Mouse (Mus musculus) large intestine, adult 2 months (tissue): ENCODE results near the gene Olfr1134. TPM values are rescaled to one million over a fixed set of nuclear protein-coding genes. Genes with fewer than 3 reads are reported as not detected.
"Not testable (repeated sequence)": the region's sequence is repeated elsewhere in the genome, so short reads cannot be mapped to it uniquely, and the experiment has no call there.

ENCODE experiments used
- DNase-seq: peaks from one replicate; pipeline ENCODE4 v3.0.0-alpha.2; 2012; ENCODE audit warnings: low read depth, low spot score
- WGBS: fragments of 180-500 bp; shearing (Covaris S2); methylation state at CpG from one replicate; pipeline ENCODE4 v1.1.7; 2018; 5-methylcytosine and 5-hydroxymethylcytosine counted together
- polyA plus RNA-seq: library from polyadenylated mRNA; depleted of rRNA; stranded (reverse); fragments of >200 nt; gene quantifications from 2 replicates; pipeline ENCODE4 v1.2.3, GENCODE M21; 2012; rRNA removed

Gene Olfr1134
- polyA plus RNA-seq = not detected in 2 replicates

- no peak for DNase-seq
- 83% methylated on average over 2 of the region's 2 CpGs for WGBS
Observed at GRCm38 (mm10) chr2:87658360-87658759, at the start of gene Olfr1134. TSS of gene Olfr1134 (minus strand) at chr2:87658460.

- no peak for DNase-seq
Observed at GRCm38 (mm10) chr2:87693847-87694246, 35.6 kb upstream of the Olfr1134 start, which contains the start of gene Olfr1136. TSS of gene Olfr1136 (minus strand) at chr2:87693947.

GRCm38 (mm10) chr2:87673564-87673963 lies 15.3 kb upstream of the Olfr1134 start, which contains the start of gene Olfr1135:
TSS of gene Olfr1135 (minus strand) at chr2:87673664.
- WGBS = 2% methylated on average over 1 of the region's 1 CpGs
- no peak for DNase-seq

GRCm38 (mm10) chr2:87647274-87647673 lies 11.0 kb downstream of the Olfr1134 start, which contains the start of gene Olfr1133:
TSS of gene Olfr1133 (minus strand) at chr2:87647374.
- DNase-seq = no peak

- no peak for DNase-seq
Observed at GRCm38 (mm10) chr2:87642441-87642840, 15.8 kb downstream of the Olfr1134 start.

- DNase-seq = no peak
Observed at GRCm38 (mm10) chr2:87637435-87637834, 20.8 kb downstream of the Olfr1134 start, which contains the start of gene Olfr1132. TSS of gene Olfr1132 (minus strand) at chr2:87637535.

- DNase-seq = no peak
- 55% methylated on average over 3 of the region's 3 CpGs for WGBS
Observed at GRCm38 (mm10) chr2:87626804-87627203, 31.5 kb downstream of the Olfr1134 start, which contains the start of gene Olfr1131. TSS of gene Olfr1131 (plus strand) at chr2:87627104.

- DNase-seq = not testable (repeated sequence)
Observed at GRCm38 (mm10) chr2:87605912-87606311, 52.3 kb downstream of the Olfr1134 start, which contains the start of gene Olfr1130. TSS of gene Olfr1130 (plus strand) at chr2:87606212.

Other genes starting within 250 kb of the Olfr1134 start
- gene Olfr1123, start 241.8 kb downstream of the Olfr1134 start, polyA plus RNA-seq = not detected in 2 replicates
- gene Olfr1124, start 228.2 kb downstream of the Olfr1134 start, polyA plus RNA-seq = not detected in 2 replicates
- gene Olfr1126, start 204.5 kb downstream of the Olfr1134 start, polyA plus RNA-seq = not detected in 2 replicates
- gene Pramel7, start 161.4 kb downstream of the Olfr1134 start, polyA plus RNA-seq = not detected in 2 replicates
- not detected in 2 replicates for gene Pramel6, start 151.9 kb downstream of the Olfr1134 start, polyA plus RNA-seq
- not detected in 2 replicates for gene Olfr153, start 126.7 kb downstream of the Olfr1134 start, polyA plus RNA-seq
- gene Olfr1128, start 112.9 kb downstream of the Olfr1134 start, polyA plus RNA-seq = not detected in 2 replicates
- gene Olfr1129, start 84.6 kb downstream of the Olfr1134 start, polyA plus RNA-seq = not detected in 2 replicates
- gene Olfr1130, start 52.2 kb downstream of the Olfr1134 start, polyA plus RNA-seq = not detected in 2 replicates
- gene Olfr1131, start 31.4 kb downstream of the Olfr1134 start, polyA plus RNA-seq = not detected in 2 replicates
- gene Olfr1132, start 20.9 kb downstream of the Olfr1134 start, polyA plus RNA-seq = not detected in 2 replicates
- gene Olfr1133, start 11.1 kb downstream of the Olfr1134 start, polyA plus RNA-seq = not detected in 2 replicates
- gene Olfr1135, start 15.2 kb upstream of the Olfr1134 start, polyA plus RNA-seq = not detected in 2 replicates
- not detected in 2 replicates for gene Olfr1136, start 35.5 kb upstream of the Olfr1134 start, polyA plus RNA-seq
- not detected in 2 replicates for gene Olfr1137, start 54.7 kb upstream of the Olfr1134 start, polyA plus RNA-seq
- not detected in 2 replicates for gene Olfr1138, start 81.5 kb upstream of the Olfr1134 start, polyA plus RNA-seq
- gene Olfr1140, start 85.3 kb upstream of the Olfr1134 start, polyA plus RNA-seq = not detected in 2 replicates
- gene Olfr1141, start 95.5 kb upstream of the Olfr1134 start, polyA plus RNA-seq = not detected in 2 replicates
- not detected in 2 replicates for gene Olfr152, start 121.0 kb upstream of the Olfr1134 start, polyA plus RNA-seq
- not detected in 2 replicates for gene Olfr1143, start 142.1 kb upstream of the Olfr1134 start, polyA plus RNA-seq
- not detected in 2 replicates for gene Olfr1145, start 151.4 kb upstream of the Olfr1134 start, polyA plus RNA-seq
- gene Olfr1148, start 172.1 kb upstream of the Olfr1134 start, polyA plus RNA-seq = not detected in 2 replicates
- not detected in 2 replicates for gene Olfr1150-ps1, start 185.5 kb upstream of the Olfr1134 start, polyA plus RNA-seq
- not detected in 2 replicates for gene Olfr1151, start 197.4 kb upstream of the Olfr1134 start, polyA plus RNA-seq
- gene Olfr1152, start 208.0 kb upstream of the Olfr1134 start, polyA plus RNA-seq = not detected in 2 replicates
- not detected in 2 replicates for gene Olfr1153, start 236.5 kb upstream of the Olfr1134 start, polyA plus RNA-seq
- gene Olfr1154, start 246.7 kb upstream of the Olfr1134 start, polyA plus RNA-seq = not detected in 2 replicates